Mouse (Mus musculus) embryo, embryonic 10.5 days (tissue): ENCODE results near the gene Cxcr1.
"Not testable (repeated sequence)": the region's sequence is repeated elsewhere in the genome, so short reads cannot be mapped to it uniquely, and the experiment has no call there.

Experiments
- DNase-seq: peaks from one replicate; pipeline ENCODE4 v3.0.0-alpha.2; 2015; ENCODE audit warnings: low spot score

The Cxcr1 gene

GRCm38 (mm10) chr1:74195961-74196360, 1.5 kb upstream of the Cxcr1 start:
- peak; percentile 58 for DNase-seq

DNA sequence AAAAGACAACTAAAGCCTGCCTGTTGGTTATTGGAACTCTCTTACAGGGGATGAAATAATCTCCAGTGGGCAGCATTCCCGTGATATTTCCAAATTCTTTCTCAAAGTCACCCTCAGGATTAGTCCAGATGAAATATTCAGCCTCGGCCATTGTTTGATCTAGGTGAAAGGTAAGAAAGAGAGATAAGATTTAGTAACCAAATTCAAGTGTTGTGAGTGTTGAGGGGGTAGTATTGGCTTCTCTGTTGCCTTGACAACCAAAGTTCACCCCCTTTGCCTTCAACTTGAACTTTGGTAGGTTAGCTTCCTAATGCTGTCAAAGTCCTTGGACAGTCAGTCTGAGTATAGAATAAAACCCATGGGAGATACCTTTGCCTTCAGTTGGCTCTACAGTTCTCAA, 1.7 kb downstream of the Cxcr1 start:
- no peak for DNase-seq

DNA sequence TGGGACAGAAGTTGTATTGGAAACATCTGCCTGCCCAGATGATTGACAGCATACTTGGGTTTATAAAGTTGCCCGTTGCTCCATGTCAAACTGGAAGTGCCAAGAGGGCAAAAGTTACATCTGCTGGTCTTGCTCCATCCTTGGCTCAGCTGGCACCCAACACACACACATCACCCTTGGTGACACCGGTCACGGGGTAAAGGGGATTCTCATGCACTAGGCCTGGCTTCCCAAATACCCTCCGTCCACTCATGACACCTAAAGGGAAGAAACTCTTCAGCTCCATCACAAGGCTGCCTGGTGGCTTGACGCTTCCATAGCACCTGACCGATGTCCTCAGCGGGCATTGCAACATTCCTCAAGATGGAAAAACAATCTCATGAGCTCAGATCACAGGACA, 4.0 kb downstream of the Cxcr1 start:
- DNase-seq: no peak

DNA sequence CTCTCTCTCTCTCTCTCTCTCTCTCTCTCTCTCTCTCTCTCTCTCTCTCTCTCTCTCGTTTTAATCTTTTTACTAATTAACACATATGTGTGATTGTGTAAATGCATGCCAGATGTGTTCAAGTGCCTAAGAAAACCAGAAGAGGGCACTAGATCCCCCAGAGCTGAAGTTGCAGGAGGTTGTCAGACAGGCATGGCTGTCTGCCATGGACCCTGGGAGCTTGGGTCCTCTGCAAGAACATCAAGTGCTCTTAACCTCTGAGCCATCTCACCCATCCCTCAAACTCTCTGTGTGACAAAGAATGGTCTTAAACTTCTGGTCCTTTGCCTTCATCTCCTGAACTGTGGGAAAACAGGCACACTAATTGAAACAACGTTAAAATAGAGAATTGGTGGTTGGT, 11.4 kb downstream of the Cxcr1 start:
- no peak for DNase-seq

DNA sequence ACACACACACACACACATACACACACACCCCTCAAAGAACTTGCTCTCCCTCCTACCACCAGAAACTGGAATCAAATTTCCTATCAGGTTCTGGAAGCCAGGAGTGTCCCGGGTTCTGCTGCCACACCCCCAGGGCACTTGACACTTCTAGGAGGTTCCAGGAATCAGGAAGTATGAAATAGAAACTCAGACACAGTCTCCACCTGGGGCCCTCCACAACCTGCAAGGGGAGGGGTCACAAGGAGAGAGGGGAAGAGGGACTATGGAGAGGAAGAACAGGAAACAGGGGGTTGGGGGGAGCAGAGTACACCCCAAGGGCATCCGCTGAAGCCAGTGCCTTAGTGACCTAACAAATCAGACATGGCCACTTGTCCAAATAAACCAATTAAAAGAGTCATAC, 13.0 kb downstream of the Cxcr1 start:
- no peak for DNase-seq

DNA sequence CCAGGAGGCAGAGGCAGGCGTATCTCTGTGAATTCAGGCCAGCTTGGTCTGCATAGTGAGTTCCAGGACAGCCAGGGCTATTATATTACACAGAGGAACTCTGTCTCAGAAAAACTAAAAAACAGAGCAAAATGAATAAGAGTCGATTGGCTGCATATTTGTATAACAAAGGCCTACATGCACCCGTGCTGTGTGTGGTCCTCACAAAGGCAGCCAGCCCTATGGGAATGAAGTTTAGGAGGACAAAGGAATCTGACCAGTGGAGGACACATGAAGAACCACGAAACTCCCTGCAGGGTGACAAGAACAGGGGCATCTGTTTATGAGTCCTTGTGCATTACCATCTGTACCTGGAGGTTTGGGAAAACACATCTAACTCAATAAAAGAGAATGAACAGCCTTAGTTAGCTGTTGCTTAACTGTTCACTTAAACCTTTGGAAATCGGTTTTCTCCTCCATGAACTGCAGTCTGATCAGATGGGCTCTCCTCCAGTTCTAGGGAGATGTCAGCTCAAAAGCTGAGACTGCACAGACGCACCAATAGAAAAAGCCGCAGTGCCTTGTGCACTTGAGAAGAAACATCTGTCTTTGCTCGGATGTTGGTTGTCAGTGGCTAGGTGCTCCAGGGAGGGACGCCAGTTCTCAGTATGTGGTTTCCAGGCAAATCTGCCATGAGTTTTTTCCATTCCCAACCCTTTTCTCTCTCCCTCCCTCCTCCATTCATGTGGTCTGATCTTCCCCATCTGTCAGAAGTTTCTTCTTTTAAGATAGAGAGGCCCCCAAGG, 14.6 kb downstream of the Cxcr1 start:
- DNase-seq: peak; percentile 33

- no peak for DNase-seq
These were observed 15.8 kb downstream of the Cxcr1 start for GRCm38 (mm10) chr1:74178618-74179017.

DNA sequence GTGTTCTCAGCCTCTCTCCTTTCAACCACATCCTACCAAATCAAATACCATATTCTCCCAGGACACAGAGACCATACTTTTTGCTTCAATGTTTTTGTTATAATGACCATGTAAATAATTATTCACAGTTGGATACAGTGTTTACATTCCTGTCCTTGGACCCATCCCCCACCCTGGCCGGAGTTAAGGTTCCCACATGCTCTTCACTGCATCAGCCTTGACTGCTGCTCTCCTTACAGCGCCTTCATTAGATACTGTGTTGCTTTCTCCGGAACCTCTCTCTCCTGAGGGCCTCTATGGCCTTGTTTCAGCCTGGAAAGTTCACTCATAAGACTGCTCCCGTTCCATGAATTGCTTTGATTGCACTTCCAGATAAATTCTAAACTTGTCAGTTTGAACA, 18.7 kb downstream of the Cxcr1 start:
- DNase-seq: no peak

GRCm38 (mm10) chr1:74172722-74173121, 21.7 kb downstream of the Cxcr1 start:
- no peak for DNase-seq

GRCm38 (mm10) chr1:74169721-74170120, 24.7 kb downstream of the Cxcr1 start:
- DNase-seq: no peak

DNA sequence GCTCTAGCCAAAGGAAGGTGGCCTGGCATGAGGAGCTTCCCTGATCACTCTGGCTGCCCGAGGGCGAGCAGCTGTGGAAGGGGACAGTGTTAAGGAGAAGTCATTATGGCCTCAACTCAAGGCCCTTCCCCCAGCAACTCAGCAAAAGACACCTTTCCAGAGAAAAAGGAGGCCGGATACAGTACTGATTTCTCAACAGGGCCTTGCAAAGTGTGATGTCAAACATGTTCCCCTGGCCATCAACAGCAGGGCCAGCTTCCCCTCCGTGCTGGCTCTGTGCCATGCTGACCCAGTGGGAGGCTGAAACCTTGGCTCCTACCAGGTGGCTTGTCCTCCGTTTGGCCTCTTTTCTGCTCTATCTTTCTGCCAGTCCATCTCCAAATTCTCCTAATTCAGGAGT, 27.3 kb downstream of the Cxcr1 start:
- no peak for DNase-seq

GRCm38 (mm10) chr1:74160036-74160435, 34.4 kb downstream of the Cxcr1 start:
- DNase-seq: no peak

- DNase-seq: not testable (repeated sequence)
These were observed 34.8 kb downstream of the Cxcr1 start for GRCm38 (mm10) chr1:74159613-74160012.

DNA sequence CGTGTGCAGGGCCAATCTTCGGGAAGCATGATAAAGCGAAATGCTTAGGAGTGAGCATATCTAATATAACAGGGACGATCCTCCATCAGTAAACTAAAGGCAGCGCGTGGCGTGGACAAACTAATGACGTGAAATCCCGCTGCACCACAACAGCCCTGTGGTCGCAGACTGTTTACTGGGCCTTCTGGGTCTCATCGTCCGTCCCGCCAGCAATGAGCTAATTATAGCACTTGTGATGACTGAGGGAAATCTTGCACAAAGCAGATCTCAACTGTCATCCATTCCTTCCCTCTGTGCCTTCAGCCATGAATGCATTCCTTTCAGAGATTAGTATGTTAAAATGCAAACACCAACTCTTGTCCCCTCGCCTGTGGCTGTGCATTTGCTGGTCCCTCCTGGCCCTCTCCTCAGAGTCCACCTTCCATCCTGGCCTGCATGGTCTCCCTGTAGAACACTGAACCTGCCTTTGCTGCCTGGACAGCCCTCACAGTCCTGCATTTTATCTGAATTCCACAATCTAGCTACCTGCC, 38.0 kb downstream of the Cxcr1 start:
- no peak for DNase-seq

- DNase-seq: no peak
These were observed 38.9 kb downstream of the Cxcr1 start for GRCm38 (mm10) chr1:74155435-74156012.

- no peak for DNase-seq
These were observed 40.8 kb downstream of the Cxcr1 start, which contains the start of gene Cxcr2 for GRCm38 (mm10) chr1:74153461-74154184. Gene Cxcr2 (plus strand): TSS chr1:74153989.

DNA sequence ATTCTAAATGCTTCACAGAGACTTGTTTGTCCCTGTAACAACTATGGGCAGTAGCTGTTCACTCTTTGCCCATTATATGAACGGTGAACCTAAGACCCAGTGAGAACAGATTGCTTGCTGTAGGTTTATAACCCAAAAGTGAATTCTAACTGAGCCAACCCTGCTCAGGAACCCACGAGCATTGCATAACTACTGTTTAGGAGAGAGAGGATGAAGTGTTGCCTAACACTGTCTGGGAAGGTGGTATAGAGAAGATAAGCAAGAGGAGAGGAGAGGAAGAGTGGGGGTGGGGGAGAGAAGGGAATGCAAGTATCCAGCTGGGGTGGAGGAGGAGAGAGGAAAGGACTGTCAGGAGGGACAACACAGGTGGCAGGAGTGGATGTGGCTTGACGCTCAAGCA, 43.3 kb downstream of the Cxcr1 start:
- DNase-seq: no peak

DNA sequence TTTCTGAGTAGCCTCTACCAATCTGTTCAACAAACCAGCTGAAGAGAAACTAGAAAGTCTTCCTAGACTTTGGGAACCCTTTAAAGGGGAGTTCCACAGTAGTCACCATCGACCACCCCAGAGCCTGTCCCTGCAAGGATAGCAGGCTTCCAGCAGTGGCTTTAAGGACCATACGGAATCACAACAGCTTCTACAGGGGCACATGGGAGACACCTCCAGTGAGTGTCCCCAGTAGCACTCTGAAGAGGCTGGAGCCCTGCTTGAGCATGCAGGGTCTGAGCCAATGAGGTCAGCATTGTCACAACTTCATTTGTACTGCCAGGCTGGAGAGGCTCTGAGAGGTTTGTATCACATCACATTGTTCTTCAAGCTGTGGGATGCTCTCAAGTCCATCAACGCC, 44.3 kb downstream of the Cxcr1 start:
- DNase-seq: no peak

GRCm38 (mm10) chr1:74149106-74149885, 45.1 kb downstream of the Cxcr1 start:
- DNase-seq: no peak
